Mouse (Mus musculus) testis, adult 2 months (tissue): ENCODE data around the gene Dennd2c. TPM values are rescaled to one million over a fixed set of nuclear protein-coding genes. Genes with fewer than 3 reads are reported as not detected.
"Not testable (repeated sequence)": the region's sequence is repeated elsewhere in the genome, so short reads cannot be mapped to it uniquely, and the experiment has no call there.

Experiments
- H3K27ac ChIP-seq: fragments of 200-500 bp; 2 replicates; pipeline ENCODE4 v1.5.1; 2012; ENCODE audit warnings: low read depth, low read length; ENCODE audit not compliant: control insufficient read depth, insufficient read depth
- H3K27me3 ChIP-seq: fragments of 200-500 bp; 2 replicates; pipeline ENCODE4 v1.6.1; 2012; ENCODE audit warnings: mild to moderate bottlenecking, low read length, moderate library complexity; ENCODE audit not compliant: control insufficient read depth, insufficient read depth
- H3K36me3 ChIP-seq: fragments of 200-500 bp; 2 replicates; pipeline ENCODE4 v1.6.1; 2012; ENCODE audit warnings: mild to moderate bottlenecking, low read length; ENCODE audit not compliant: control insufficient read depth, insufficient read depth
- H3K4me1 ChIP-seq: fragments of 200-500 bp; 2 replicates; pipeline ENCODE4 v1.6.1; 2012; ENCODE audit warnings: low read length; ENCODE audit not compliant: control insufficient read depth, insufficient read depth
- H3K4me3 ChIP-seq: fragments of 200-500 bp; 2 replicates; pipeline ENCODE4 v1.5.1; 2012; ENCODE audit warnings: low read depth, mild to moderate bottlenecking, low read length, moderate library complexity, mixed read lengths; ENCODE audit not compliant: control insufficient read depth
- CTCF ChIP-seq: fragments of 200-500 bp; IDR thresholded peaks from 2 replicates; pipeline ENCODE4 v1.5.1; 2012; ENCODE audit warnings: low read depth, mild to moderate bottlenecking, inconsistent platforms, low read length, moderate library complexity; ENCODE audit not compliant: control insufficient read depth, insufficient read depth, insufficient replicate concordance
- POLR2A ChIP-seq: fragments of 200-500 bp; IDR thresholded peaks from 2 replicates; pipeline ENCODE4 v1.6.1; 2012; ENCODE audit warnings: low read depth, mild to moderate bottlenecking, inconsistent platforms, low read length, moderate library complexity; ENCODE audit not compliant: control insufficient read depth
- polyA plus RNA-seq: library from polyadenylated mRNA; depleted of rRNA; stranded (reverse); fragments of >200 nt; gene quantifications from 2 replicates; pipeline ENCODE4 v1.2.3, GENCODE M21; 2012

The Dennd2c gene
- polyA plus RNA-seq, 1 experiment: 1.1 TPM

DNA sequence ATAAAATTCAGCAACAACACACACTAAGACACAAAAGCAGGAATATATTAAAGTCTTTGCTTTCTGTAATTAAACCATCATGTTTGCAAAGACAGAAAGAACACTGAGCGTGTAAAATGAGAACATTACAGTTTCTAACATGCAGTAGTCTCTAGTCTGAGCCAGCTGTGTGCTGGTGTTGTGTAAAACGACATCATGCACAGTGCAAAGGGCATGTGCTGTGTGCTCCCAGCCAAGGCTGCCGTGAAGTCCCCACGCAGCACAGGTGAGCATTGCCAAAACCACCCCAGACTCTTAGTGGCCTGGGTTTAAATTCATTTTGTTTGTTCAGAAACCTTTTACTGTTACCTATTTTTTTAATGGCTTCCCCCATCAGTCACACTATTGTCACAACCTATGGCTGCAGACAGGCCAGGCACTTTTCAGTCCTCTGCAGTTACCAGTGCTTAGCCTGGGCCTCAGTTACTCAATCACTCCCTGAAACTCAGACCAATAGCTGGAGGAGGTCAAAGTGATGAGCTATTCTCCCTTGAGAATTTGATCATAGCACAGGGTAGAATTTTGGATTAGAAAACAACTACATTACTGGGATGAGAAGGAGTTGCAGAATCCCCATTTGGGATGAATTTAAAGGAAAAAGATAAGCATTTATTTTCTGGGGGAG, 34.1 kb downstream of the Dennd2c start:
- no peaks in the 10 kb centered on the region for H3K4me1 ChIP-seq
- no peak overlapping the region for H3K27ac ChIP-seq
- TF ChIP-seq CTCF (no peak), POLR2A (no peak)

DNA sequence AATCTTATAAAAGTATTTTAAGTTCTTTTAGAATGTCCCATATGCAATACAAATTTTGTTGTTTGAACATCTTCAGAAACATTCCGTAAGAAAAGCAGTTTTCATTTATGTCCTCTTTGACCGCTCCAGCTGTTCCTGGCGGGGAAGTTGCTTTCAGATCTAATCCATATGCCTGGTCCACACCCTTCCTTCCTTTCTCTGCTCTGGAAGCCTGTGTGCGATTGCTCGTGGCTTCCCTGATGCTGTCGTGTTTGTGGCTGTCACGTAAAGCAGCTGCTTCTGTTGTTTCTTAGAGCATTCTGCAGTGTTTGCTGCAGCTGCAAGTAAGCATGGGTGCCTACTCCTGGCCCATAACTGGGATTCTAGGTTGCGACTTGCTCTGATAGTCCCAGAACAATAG, 36.6 kb downstream of the Dennd2c start:
- Histone ChIP-seq H3K4me1 (no peaks in the 10 kb centered on the region), H3K4me3 (no peak overlapping the region), H3K36me3 (no peaks in the 10 kb centered on the region), H3K27ac (no peak overlapping the region), H3K27me3 (no peaks in the 10 kb centered on the region)
- TF ChIP-seq POLR2A (no peak), CTCF (no peak)

More for the DNA sequence above, 34.1 kb downstream of the Dennd2c start:
- Histone ChIP-seq H3K36me3 (no peaks in the 10 kb centered on the region), H3K27me3 (no peaks in the 10 kb centered on the region), H3K4me3 (no peak overlapping the region)

DNA sequence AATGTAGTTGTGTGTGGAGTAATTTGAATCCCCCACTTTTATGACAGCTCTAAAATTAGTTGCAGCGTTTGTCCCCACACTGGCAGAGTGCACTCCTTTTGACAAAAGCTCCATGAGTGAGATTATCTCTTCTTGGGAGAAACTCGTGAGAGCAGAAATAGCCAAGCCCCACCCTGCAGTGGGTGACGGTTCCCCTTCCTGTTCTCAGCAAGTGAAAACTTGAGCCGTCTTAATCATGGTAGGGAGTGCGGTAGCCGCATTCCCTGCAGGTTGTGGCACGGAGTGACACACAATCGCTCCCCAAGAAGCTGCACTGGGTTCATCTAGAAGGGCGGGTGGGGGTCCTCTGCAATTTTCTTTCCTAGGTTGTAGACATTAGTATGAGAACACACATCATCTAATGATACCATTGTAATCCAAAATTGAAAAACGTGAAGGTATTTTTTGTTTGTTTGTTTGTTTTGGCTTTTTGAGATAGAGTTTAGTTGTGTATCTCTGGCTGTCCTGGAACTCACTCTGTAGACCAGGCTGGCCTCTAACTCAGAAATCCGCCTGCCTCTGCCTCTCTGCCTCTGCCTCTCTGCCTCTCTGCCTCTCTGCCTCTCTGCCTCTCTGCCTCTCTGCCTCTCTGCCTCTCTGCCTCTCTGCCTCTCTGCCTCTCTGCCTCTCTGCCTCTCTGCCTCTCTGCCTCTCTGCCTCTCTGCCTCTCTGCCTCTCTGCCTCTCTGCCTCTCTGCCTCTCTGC, 37.9 kb downstream of the Dennd2c start:
- not testable (repeated sequence) for H3K4me3 ChIP-seq, H3K27ac ChIP-seq, H3K27me3 ChIP-seq, H3K4me1 ChIP-seq, H3K36me3 ChIP-seq

DNA sequence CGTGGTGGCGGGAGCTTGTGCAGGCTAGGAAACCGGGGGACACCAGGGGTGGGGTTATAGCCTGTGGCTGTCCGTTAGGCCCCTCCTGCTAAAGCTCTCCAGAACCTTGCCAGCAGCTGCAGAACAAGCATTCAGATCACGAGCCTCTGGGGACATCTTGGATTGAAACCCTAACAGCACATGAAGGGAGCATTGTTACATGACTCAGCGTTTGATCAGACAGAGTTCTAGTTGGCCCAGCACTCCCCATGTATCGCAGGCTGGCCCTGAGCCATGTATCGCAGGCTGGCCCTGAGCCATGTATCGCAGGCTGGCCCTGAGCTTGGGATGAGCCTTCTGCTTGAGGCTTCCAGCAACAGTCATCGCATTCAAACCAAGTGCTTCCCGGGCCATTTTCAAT, 38.9 kb downstream of the Dennd2c start:
- Histone ChIP-seq H3K4me3 (no peak overlapping the region), H3K4me1 (no peaks in the 10 kb centered on the region), H3K27ac (no peak overlapping the region), H3K36me3 (no peaks in the 10 kb centered on the region), H3K27me3 (no peaks in the 10 kb centered on the region)
- TF ChIP-seq POLR2A (no peak), CTCF (no peak)

DNA sequence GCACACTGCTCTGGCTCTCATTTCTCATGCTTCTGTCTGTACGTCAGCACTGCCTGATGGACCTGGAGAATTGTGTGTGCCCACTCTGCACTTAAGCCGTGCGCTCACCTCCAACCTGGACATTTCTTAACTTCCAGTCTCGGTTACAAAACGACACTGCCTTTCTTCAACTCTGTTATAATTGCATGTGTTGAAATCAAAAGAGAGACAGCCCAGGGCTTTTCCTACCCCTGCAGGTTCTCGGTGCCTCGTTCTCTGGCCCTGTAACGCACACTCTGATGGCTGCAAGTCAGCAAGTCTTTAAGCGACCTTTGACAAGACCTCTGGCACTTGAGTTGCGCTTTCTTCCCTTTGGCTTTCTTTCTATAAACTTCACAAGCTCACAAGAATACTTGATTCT, 40.0 kb downstream of the Dennd2c start:
- Histone ChIP-seq H3K27ac (no peak overlapping the region), H3K4me1 (no peaks in the 10 kb centered on the region), H3K36me3 (no peaks in the 10 kb centered on the region), H3K27me3 (no peaks in the 10 kb centered on the region), H3K4me3 (no peak overlapping the region)
- TF ChIP-seq POLR2A: no peak
- no peak for TF ChIP-seq CTCF

DNA sequence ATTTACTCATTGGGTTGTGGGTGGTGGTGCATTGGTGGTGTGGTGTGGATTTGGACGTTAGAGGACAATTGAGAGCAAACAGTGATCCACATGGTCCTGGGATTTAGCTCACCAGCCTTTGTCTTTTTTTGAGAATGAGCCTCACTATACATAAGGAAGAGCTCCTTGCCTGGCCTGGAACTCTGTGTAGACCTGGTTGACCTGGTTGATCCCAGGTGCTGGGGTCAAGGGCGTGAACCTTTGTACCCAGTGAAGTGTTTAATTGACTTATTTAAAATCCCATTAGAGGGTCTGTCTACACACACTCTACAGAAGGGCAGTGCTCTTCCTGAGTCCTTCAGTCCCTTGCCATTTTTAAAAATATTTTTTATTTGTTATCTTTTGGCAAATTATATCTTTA, 42.9 kb downstream of the Dennd2c start:
- H3K36me3 ChIP-seq: no peaks in the 10 kb centered on the region
- no peaks in the 10 kb centered on the region for H3K4me1 ChIP-seq
- no peak overlapping the region for H3K4me3 ChIP-seq
- TF ChIP-seq CTCF (no peak), POLR2A (no peak)
- H3K27ac ChIP-seq: no peak overlapping the region
- H3K27me3 ChIP-seq: no peaks in the 10 kb centered on the region

DNA sequence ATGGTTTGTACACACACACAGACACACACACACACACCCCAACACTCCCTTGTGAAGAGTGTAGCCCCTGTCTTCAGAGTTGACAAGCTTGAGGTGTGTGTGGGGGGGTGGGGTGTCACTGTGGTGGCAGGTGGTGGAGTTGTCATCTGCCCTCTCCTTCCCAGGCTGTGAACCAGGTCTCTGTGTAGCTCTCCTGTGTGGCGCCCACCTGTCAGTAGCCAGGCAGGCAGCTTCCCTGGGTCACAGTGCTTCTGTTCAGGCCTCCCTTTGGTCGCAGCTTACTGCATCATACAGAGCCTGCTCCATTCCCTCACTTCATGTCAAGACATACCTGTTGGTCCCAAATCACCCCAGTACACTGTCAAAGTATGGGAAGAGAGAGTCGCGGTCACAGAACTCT, 43.4 kb downstream of the Dennd2c start:
- H3K36me3 ChIP-seq: no peaks in the 10 kb centered on the region
- no peaks in the 10 kb centered on the region for H3K27me3 ChIP-seq
- no peak overlapping the region for H3K27ac ChIP-seq
- H3K4me1 ChIP-seq: no peaks in the 10 kb centered on the region
- TF ChIP-seq POLR2A (no peak), CTCF (no peak)
- no peak overlapping the region for H3K4me3 ChIP-seq
